Mouse (Mus musculus): ENCODE data around the gene Krt80.

DNA sequence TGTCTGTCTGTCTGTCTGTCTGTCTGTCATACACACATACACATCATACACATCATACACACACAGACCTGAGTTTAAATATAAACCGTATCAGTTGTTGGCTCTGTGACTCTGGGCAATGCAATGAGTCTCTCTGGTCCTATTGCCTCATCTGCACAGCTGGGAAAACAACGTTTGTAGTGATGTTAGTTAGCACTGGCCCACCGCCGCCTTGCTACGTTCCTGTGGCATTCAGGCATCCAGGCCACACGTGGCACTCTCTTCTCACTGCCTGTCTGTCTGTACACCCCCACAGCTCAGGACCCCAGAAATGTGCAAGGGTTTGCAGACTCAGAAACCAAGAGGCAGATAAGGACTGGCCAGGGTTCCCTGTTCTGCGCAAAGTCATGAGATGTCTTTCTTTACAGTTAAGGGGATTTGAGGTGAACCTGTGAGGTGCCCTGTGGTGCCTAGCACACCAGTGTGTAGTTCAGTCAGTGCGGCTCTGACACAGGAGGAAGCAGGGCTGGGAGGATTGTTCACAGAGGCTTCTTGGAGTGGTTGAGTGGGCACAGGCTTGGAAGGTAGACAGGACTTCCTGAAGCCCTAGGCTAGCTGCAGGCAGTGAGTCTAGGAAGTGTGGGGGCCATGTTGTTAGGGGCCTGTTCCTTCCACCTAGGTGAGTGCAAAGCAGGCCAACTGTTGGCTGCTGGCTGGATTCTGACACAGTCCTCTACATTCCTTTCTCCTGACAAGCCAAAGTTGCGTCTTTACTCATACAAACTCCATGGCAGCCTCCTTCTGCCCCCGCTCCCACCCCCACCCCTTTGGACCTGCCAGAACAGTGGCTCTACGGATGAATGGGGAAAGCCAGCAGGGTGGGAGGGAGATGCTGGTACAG lies 1.2 kb downstream of the Krt80 start:
- TF ChIP-seq CTCF (IDR thresholded peaks at IDR 0.05; ENCODE audit: extremely low read depth, insufficient read length, insufficient replicate concordance, low read depth, low read length) (no peak), POLR2A (IDR thresholded peaks at IDR 0.05; ENCODE audit: low read depth, low read length) (no peak)
